Mouse (Mus musculus): Measurements from ENCODE around the gene Gm21985. TPM values are rescaled to one million over a fixed set of nuclear protein-coding genes. Genes with fewer than 3 reads are reported as not detected.

The Gm21985 gene
- polyA plus RNA-seq, 1 experiment, result not detected

- Histone ChIP-seq H3K27ac (ENCODE audit: control insufficient read depth, insufficient read depth, low read length) (no peak overlapping the region), H3K36me3 (ENCODE audit: control insufficient read depth, insufficient read depth, low read length) (no peaks in the 10 kb centered on the region), H3K27me3 (ENCODE audit: control insufficient read depth, insufficient read depth, low read length) (no peaks in the 10 kb centered on the region), H3K4me1 (replicated peaks; ENCODE audit: control insufficient read depth, insufficient read depth, low read length) (no peaks in the 10 kb centered on the region), H3K4me3 (ENCODE audit: control insufficient read depth, insufficient read depth, low read length) (no peak overlapping the region)
- DNase-seq, result no peak
- WGBS, result 98% methylated on average over 7 of the region's 7 CpGs
- TF ChIP-seq CTCF (IDR thresholded peaks at IDR 0.05; ENCODE audit: borderline replicate concordance, control insufficient read depth, extremely low read depth, insufficient read depth, low read length, poor library complexity) (no peak), POLR2A (IDR thresholded peaks at IDR 0.05; ENCODE audit: control insufficient read depth, extremely low read depth, insufficient read depth, low read length, poor library complexity) (no peak)
Measured at GRCm38 (mm10) chr2:112315638-112316037, 49.5 kb downstream of the Gm21985 start.

GRCm38 (mm10) chr2:112318227-112318626 lies 52.1 kb downstream of the Gm21985 start:
- no peak for DNase-seq
- Histone ChIP-seq H3K36me3 (ENCODE audit: control insufficient read depth, insufficient read depth, low read length) (no peaks in the 10 kb centered on the region), H3K27ac (ENCODE audit: control insufficient read depth, insufficient read depth, low read length) (no peak overlapping the region), H3K4me1 (replicated peaks; ENCODE audit: control insufficient read depth, insufficient read depth, low read length) (no peaks in the 10 kb centered on the region), H3K27me3 (ENCODE audit: control insufficient read depth, insufficient read depth, low read length) (no peaks in the 10 kb centered on the region), H3K4me3 (ENCODE audit: control insufficient read depth, insufficient read depth, low read length) (no peak overlapping the region)
- WGBS, result 97% methylated on average over 2 of the region's 2 CpGs
- no peak for TF ChIP-seq CTCF (IDR thresholded peaks at IDR 0.05; ENCODE audit: borderline replicate concordance, control insufficient read depth, extremely low read depth, insufficient read depth, low read length, poor library complexity)
- TF ChIP-seq POLR2A (IDR thresholded peaks at IDR 0.05; ENCODE audit: control insufficient read depth, extremely low read depth, insufficient read depth, low read length, poor library complexity), result no peak

- Histone ChIP-seq H3K4me3 (ENCODE audit: control insufficient read depth, insufficient read depth, low read length) (no peak overlapping the region), H3K27ac (ENCODE audit: control insufficient read depth, insufficient read depth, low read length) (no peak overlapping the region), H3K27me3 (ENCODE audit: control insufficient read depth, insufficient read depth, low read length) (no peaks in the 10 kb centered on the region), H3K36me3 (ENCODE audit: control insufficient read depth, insufficient read depth, low read length) (no peaks in the 10 kb centered on the region), H3K4me1 (replicated peaks; ENCODE audit: control insufficient read depth, insufficient read depth, low read length) (no peaks in the 10 kb centered on the region)
- TF ChIP-seq CTCF (IDR thresholded peaks at IDR 0.05; ENCODE audit: borderline replicate concordance, control insufficient read depth, extremely low read depth, insufficient read depth, low read length, poor library complexity) (no peak), POLR2A (IDR thresholded peaks at IDR 0.05; ENCODE audit: control insufficient read depth, extremely low read depth, insufficient read depth, low read length, poor library complexity) (no peak)
- 96% methylated on average over 7 of the region's 7 CpGs for WGBS
- no peak for DNase-seq
Measured at GRCm38 (mm10) chr2:112318905-112319304, 52.8 kb downstream of the Gm21985 start.

- no peak overlapping the region for H3K4me3 ChIP-seq (ENCODE audit: control insufficient read depth, insufficient read depth, low read length)
- peaks cover 6% of the 10 kb centered on the region; the same call in 1 of the 2 replicates for H3K36me3 ChIP-seq (ENCODE audit: control insufficient read depth, insufficient read depth, low read length)
- DNase-seq, result no peak
- H3K27me3 ChIP-seq (ENCODE audit: control insufficient read depth, insufficient read depth, low read length), result no peaks in the 10 kb centered on the region
- TF ChIP-seq CTCF (IDR thresholded peaks at IDR 0.05; ENCODE audit: borderline replicate concordance, control insufficient read depth, extremely low read depth, insufficient read depth, low read length, poor library complexity), result no peak
- no peak for TF ChIP-seq POLR2A (IDR thresholded peaks at IDR 0.05; ENCODE audit: control insufficient read depth, extremely low read depth, insufficient read depth, low read length, poor library complexity)
- H3K27ac ChIP-seq (ENCODE audit: control insufficient read depth, insufficient read depth, low read length), result no peak overlapping the region
- WGBS, result 96% methylated on average over 11 of the region's 11 CpGs
- H3K4me1 ChIP-seq (replicated peaks; ENCODE audit: control insufficient read depth, insufficient read depth, low read length), result no peaks in the 10 kb centered on the region
Measured at GRCm38 (mm10) chr2:112328069-112328777, 62.1 kb downstream of the Gm21985 start.

- TF ChIP-seq CTCF (IDR thresholded peaks at IDR 0.05; ENCODE audit: borderline replicate concordance, control insufficient read depth, extremely low read depth, insufficient read depth, low read length, poor library complexity), result no peak
- TF ChIP-seq POLR2A (IDR thresholded peaks at IDR 0.05; ENCODE audit: control insufficient read depth, extremely low read depth, insufficient read depth, low read length, poor library complexity), result no peak
- Histone ChIP-seq H3K4me1 (replicated peaks; ENCODE audit: control insufficient read depth, insufficient read depth, low read length) (no peaks in the 10 kb centered on the region), H3K36me3 (ENCODE audit: control insufficient read depth, insufficient read depth, low read length) (peaks cover 39% of the 10 kb centered on the region), H3K27ac (ENCODE audit: control insufficient read depth, insufficient read depth, low read length) (no peak overlapping the region), H3K27me3 (ENCODE audit: control insufficient read depth, insufficient read depth, low read length) (no peaks in the 10 kb centered on the region), H3K4me3 (ENCODE audit: control insufficient read depth, insufficient read depth, low read length) (no peak overlapping the region)
- WGBS, result 94% methylated on average over 4 of the region's 4 CpGs
- no peak for DNase-seq
Measured at GRCm38 (mm10) chr2:112332051-112332898, 66.2 kb downstream of the Gm21985 start.

DNA sequence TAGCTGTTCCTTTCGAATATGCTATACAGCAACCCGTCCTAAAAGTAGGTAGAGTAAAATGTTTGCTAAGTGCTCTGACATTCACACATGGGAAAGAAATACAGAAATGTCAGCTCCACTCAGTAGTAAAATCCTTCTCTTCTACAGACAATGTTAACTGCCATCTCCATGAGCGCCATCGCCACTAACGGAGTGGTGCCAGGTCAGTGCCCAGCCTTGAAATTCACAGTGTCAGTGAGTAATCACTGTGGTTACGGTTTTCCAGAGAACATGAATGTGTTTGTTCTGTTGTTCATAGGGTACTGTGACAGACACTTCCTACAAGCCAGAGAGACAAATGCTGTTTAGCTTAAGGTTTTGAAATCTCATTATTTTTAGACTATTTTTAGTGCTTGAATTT lies 71.1 kb downstream of the Gm21985 start:
- H3K36me3 ChIP-seq (ENCODE audit: control insufficient read depth, insufficient read depth, low read length), result peaks cover 77% of the 10 kb centered on the region
- 98% methylated on average over 6 of the region's 6 CpGs for WGBS
- no peak overlapping the region for H3K27ac ChIP-seq (ENCODE audit: control insufficient read depth, insufficient read depth, low read length)
- no peaks in the 10 kb centered on the region for H3K4me1 ChIP-seq (replicated peaks; ENCODE audit: control insufficient read depth, insufficient read depth, low read length)
- DNase-seq, result no peak
- H3K4me3 ChIP-seq (ENCODE audit: control insufficient read depth, insufficient read depth, low read length), result no peak overlapping the region
- TF ChIP-seq POLR2A (IDR thresholded peaks at IDR 0.05; ENCODE audit: control insufficient read depth, extremely low read depth, insufficient read depth, low read length, poor library complexity) (no peak), CTCF (IDR thresholded peaks at IDR 0.05; ENCODE audit: borderline replicate concordance, control insufficient read depth, extremely low read depth, insufficient read depth, low read length, poor library complexity) (no peak)
- no peaks in the 10 kb centered on the region for H3K27me3 ChIP-seq (ENCODE audit: control insufficient read depth, insufficient read depth, low read length)
